Mouse (Mus musculus): Measurements from ENCODE around the gene Gabpb2.
A peak's percentile ranks its signal among the peaks of the same experiment; 100 is the strongest.

The Gabpb2 gene

DNA sequence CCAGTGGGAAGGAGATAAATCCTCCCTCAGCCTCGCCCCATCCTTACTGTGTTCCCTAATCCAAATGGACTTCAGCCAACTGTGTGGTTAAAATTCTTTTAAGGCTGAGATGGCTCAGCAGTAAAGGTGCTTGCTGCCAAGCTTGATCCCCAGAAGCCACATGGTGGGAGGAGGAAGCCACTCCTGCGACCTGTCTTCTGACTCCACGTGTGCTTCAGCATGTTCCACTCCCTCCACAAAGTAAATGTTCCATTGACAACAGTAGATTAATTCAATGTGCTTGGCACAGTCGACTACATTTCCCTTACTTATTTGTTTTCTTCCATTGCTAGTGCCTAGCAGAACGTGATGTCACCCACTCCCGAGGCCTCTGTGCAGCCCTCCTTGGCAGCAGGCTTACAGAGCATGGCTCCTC lies 23.0 kb downstream of the Gabpb2 start:
- no peak for DNase-seq (ENCODE audit: low spot score)

DNA sequence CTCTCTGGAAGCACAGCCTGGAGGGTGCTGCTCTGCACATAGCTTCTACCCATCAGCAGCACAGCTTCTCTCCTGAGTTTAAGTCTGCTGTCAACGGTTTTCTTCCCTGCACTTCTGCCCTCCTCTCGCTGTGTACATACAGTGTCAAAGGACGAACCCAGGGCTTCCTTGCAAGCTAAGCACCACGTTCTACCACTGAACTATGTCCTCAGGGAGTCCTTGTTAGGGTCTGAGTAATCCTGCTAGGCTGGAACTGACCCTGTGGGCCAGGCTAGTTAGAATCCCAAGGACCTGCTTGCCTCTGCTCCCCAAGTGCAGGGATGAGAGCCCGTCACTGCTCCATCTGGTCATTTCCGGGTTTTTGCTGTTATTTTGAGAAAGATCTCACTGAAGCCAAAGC lies 30.8 kb downstream of the Gabpb2 start:
- DNase-seq (ENCODE audit: low spot score): no peak

DNA sequence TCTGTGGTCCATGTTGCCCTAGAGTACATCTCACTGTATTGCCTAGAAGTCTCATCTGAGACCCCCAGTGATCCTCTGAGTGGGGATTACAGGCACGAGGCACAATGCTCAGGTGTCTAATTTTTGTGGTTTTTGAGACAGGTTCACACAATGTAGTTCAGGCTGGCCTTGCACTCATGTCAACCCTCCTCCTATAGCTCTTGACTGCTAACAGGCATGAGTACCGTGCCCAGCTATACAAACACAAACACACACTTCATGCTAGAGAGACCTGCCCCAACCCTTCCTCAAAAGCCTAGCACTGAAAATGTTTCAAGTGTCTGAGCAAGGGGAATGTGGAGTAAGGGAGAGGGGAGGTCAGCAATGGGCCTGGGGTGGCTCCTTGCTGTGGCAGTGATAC lies 31.6 kb downstream of the Gabpb2 start:
- DNase-seq (ENCODE audit: low spot score): no peak

DNA sequence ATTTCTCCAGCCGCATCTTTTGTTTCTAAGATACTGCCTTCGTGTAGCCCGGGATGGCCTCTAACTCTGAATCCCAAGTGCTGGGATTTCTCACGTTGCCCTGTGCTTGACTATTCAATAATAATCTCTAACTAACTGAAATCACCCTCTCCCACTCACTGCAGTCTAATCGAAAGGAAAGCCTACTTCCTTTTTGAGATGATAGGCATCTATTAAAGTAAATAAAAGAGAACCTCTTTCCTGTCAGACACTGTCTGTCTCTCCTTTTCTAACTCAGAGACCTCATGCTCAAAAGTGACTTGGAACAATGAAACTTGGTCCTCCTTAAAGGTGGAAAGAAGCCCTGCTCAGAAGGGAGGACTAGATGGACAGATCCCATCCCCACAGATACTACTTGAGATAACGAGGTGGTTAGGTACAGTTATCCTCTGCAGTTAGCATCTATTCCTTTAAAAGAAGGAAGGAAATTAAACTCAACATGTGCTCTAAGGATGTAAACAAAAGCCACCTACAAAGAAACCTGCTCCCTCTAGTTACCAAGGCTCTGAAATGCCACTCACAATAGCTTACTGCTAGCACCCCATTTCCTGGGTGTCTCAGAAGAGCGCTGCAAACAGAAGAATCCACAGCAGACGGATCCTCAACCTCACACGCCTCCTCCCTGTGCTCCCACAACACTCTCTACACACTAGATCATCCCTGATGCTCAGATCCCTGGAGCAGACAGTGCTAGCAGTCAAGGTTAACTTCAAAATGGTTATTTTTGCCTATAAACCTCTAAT lies 32.7 kb downstream of the Gabpb2 start:
- DNase-seq (ENCODE audit: low spot score): no peak

DNA sequence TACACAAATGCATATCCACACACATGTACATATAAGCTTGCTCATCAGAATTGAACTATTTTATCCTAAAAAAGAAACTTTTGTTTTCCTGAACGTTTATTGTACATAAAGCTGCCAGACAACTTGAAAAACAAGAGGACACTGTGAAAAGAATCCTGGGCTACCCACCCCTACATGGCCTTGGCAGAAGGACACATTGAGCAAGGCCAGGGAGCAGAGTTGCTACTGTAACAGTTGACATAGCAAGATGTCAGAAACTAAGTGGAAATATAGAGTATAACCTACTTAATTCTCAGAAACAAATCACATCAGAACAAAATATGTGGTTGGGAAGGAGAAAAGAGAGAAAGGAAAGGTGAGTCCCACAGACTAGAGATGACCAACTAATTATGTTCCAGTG lies 35.9 kb downstream of the Gabpb2 start:
- no peak for DNase-seq (ENCODE audit: low spot score)

DNA sequence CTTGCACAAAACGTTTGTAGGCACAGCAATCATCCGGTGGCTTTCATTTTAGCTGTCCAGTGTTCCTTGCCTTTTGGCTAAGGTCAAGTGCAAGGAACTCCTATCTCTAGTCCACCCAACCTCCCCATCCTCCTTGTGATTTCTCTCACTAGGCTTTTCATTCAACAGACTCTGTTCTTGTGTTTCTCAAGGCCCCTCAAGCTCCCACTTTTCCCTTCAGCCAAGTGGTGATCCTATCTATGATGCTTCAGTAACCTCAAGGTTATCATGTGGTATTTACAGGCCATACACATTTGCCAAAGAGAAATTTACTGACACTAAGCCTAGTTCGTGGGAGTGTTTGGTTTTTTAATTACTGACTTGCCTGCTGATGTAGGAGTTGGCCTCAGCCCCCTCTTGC lies 37.8 kb downstream of the Gabpb2 start:
- no peak for DNase-seq (ENCODE audit: low spot score)

DNA sequence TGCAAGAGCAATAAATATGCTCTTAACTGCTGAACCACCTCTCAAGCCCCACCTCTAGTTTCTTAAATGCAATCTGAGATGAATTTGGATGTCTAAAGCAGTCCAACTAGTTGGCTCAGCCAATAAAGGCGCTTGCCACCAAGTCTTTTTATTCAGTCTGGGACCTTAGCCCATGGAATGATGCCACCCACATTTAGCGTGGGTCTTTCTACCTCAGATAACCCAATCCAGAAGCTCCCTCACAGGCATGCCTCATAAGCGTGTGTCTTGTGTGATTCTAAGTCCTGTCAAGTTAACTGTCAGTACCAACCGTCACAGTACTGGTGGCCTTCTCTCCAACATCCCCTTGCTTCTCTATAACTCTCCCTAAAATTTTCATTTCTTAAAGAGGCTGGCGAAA lies 38.8 kb downstream of the Gabpb2 start:
- DNase-seq (ENCODE audit: low spot score): no peak

DNA sequence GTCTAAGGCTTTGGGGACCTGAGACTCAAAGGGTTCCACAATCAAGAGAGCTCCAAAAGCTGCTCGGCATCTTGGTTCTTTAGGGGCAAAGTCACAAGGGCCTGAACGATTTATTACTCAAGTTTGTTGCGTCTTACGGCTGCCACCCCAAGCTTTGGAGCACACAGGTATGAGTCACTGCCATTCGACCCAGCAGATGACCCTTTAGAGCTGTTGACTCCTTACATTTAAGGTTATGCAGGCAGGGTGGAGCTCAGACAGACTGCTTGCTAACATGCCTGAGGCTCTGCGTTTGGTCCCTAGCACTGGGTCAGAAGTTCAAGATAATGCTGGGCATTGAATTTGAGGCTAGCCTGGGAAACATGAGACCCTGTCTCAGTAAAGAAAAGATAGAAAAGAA lies 40.1 kb downstream of the Gabpb2 start:
- DNase-seq (ENCODE audit: low spot score): no peak

DNA sequence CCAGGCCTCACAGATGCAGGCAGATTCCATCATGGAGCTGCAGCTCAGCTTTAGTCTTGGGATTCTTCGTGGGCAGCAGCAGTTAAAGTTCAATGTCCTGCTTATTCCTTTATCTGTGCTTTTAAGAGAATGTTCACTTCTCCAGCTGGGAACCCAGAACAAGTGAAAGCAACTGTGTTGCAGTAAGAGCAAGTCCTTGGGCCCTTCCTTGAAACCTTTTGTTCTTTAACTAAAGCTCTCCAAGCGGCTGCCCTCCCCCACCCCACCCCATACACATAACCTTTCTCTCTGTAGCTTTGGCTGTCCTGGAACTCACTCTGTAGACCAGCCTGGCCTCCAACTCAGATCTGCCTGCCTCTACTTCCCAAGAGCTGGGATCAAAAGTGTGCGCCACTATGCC lies 41.2 kb downstream of the Gabpb2 start:
- DNase-seq (ENCODE audit: low spot score): no peak

DNA sequence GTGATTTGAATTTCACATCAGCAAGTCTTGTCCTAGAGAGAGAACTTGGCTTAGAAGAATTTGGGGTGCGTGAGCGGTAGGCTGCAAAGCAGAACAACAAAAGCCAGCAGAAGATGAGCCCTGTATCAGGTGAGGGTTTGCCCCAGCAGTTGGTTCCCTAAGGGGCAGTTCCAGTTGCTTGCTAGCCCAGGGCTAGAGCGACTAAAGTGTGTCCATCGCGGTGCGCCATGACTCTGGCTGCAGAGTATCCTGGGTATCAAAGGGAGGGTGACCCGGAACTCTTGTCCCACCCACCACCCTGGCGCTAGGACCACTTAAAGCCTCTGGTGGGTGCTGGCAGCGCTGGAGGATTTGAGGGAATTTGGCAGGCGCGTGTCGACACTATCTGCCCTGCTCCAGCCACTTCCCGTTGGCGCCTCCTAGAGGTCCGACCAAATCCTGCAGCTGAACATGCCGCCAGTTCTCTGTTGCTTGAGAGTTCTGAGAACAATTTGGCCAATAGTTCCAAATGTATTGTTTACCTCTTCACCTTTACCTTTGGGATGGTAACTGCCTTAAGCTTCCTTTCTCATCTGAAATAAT lies 43.6 kb downstream of the Gabpb2 start:
- DNase-seq (ENCODE audit: low spot score): peak; percentile 83

DNA sequence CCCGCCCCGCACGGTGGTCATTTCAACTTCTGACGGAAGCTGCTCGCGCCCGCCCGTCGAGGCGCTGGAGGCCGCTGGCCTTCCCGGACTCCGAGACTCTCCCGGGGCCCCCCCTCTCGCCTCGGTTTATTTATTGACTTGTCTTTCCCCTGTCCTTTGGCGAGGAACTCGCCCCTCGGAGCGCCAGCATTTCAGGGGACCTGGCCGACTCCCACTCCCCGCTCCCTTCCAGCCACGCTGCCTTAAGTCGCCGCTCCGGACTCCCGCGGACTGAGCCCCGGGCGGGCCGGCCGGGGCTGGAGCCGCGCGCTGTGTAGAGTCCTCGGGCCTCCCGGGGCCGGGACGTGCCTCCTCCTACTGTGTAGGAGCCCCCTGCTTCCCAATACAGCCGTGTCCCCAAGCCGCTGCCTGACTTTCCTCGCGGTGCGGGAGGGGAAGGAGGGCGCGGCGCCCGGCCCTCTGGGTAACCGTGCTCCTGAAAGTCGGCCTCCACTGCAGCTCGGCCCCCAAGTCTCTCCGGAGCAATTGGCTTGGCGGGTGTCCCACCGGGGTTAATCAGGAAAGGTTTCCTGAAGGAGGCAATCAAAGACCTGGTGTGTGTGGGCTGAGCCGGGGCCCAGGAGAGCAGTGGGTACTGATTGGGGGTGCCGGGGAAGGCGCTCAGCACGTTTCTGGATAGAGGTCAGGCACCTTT lies 44.3 kb downstream of the Gabpb2 start:
- DNase-seq (ENCODE audit: low spot score): no peak

DNA sequence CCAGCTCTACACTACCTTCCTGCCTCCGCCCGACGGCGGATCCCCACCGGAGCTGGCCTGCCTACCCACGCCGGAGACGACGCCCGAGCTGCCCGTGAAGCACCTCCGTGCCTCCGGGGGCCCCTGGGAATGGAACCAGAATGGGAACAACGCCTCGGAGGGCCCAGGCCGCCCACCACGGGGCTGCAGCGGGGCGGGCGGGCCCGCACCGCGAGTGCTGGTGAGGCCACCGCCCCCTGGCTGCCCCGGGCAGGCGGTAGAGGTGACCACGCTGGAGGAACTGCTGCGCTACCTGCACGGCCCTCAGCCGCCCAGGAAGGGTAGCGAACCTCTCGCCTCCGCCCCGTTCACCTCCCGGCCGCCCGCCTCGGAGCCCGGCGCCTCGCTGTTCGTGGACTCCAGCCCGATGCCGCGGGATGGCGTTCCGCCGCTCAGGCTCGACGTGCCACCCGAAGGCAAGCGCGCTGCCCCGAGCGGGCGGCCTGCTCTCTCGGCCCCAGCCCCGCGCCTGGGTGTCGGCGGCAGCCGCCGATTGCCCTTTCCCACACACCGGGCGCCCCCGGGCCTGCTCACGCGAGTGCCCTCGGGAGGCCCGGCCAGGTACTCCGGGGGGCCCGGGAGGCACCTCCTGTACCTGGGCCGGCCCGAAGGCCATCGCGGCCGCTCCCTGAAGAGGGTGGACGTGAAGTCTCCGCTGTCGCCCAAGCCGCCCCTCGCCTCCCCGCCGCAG lies 45.0 kb downstream of the Gabpb2 start:
- no peak for DNase-seq (ENCODE audit: low spot score)

DNA sequence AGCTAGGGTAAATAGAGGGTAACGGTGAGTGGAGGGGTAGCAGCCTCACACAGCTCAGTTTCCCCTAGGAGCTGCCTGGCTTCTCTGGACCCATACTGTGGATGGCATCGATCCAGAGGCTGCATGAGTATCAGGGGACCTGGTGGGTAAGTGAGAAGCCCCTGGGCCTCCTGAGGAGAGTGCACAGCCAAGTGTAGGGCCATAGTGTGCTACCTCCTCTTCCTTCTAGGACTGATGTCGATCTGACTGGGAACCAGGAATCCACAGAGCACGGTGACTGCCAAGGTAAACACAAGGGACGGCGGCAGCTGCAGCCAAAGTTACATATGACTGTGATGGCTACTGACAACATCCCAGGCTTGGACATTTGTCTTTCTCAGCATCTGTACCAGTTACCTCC lies 46.6 kb downstream of the Gabpb2 start:
- DNase-seq (ENCODE audit: low spot score): no peak

DNA sequence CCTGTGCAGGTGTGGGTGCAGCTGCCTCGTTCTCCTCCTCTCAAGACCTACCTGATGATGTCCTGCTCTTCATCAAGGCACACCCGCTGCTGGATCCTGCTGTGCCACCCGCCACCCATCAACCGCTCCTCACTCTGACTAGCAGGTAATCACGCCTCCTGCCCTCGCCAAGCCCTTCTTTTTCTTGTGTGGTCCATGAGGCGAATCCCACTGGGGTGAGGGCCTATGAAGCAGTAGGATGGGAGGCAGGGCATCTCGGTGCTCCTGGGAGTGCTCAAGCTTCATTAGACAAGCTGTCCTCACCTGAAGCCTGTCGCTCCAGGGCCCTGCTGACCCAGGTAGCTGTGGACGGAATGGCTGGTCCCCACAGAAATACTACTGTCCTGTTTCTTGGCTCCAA lies 47.7 kb downstream of the Gabpb2 start:
- DNase-seq (ENCODE audit: low spot score): no peak

DNA sequence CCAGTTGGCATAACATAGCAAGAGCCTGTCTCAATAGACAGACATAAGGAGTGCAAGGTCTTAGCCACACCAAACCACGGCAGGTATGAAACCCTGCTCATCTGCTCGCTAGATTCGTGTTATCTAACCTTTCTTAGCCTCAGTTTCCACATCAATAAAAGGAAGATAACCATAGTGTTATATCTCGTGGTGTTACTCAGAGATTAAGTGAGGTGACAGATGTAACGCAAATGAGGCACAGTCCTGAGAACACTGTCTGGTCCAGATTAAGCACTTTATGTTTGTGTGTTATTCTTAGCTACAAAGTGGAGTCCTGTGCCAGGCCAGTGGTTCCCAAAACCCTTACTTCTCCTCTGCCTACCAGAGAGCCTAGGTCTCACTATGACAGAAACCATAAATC lies 52.9 kb downstream of the Gabpb2 start:
- no peak for DNase-seq (ENCODE audit: low spot score)

DNA sequence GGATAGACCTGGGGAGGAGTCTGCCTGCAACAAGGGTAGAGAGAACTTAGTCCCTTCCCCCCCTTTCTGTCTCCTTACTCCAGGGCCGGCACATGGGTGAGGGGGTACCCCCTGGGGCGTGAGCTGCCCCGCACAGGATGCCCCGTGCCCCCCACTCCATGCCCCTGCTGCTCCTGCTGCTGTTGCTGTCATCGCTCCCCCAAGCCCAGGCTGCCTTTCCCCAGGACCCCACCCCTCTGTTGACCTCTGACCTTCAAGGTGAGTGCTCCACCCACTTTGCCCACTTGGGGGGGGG lies 53.5 kb downstream of the Gabpb2 start:
- DNase-seq (ENCODE audit: low spot score): no peak

DNA sequence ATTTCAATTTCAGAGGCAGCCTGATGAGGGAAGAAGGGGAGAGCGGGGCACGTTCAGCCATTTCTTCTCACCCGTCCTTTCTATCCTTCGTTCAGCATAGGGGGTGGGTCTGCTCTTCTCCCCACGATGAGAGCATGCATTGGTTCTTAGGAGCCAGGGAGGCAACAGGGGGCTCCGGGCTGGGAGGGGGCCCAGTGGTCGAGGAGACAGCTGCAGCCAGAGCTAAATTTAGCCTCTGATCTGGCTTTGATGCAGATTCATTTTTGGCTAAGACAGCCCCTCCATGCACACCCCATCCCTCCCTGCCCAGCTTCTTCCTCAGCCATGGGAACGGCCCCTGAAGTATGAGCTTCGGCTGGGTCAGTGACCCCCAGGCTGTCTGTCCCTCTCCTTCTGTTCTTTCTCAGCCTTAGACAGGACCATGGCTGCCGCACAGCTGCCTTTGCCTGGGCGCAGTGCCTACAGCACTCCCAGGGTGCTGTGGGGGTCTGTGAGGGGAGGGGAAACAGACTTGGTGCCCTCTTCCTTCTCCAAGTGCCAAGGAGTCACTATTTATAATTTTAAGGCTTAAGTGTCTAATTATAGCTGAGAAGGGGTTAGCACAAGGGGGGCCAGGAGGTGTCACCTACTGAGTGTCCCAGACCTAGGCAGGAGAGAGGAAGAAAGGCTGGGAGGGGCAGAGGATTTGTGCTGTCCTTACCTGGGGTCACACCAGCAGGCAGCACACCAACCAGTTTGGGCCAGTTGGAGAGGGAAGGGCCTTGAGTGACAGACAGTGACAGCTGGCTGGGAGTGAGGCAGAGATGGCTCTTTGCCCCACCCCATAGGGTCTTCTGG lies 54.1 kb downstream of the Gabpb2 start:
- no peak for DNase-seq (ENCODE audit: low spot score)

DNA sequence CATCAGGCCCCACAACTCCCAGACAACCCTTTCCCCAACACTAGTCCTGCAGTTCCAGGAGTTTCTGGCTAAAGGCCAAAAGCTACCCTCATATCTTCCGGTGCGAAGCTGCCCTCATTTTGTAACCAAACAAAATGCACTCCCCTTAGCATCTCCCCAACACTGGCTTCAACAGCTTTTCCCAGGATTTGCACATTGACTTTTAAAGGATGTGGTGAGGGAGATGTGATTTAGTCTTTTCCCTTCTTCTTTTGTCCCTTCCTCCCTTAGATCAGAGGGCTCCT lies 55.4 kb downstream of the Gabpb2 start:
- DNase-seq (ENCODE audit: low spot score): no peak

DNA sequence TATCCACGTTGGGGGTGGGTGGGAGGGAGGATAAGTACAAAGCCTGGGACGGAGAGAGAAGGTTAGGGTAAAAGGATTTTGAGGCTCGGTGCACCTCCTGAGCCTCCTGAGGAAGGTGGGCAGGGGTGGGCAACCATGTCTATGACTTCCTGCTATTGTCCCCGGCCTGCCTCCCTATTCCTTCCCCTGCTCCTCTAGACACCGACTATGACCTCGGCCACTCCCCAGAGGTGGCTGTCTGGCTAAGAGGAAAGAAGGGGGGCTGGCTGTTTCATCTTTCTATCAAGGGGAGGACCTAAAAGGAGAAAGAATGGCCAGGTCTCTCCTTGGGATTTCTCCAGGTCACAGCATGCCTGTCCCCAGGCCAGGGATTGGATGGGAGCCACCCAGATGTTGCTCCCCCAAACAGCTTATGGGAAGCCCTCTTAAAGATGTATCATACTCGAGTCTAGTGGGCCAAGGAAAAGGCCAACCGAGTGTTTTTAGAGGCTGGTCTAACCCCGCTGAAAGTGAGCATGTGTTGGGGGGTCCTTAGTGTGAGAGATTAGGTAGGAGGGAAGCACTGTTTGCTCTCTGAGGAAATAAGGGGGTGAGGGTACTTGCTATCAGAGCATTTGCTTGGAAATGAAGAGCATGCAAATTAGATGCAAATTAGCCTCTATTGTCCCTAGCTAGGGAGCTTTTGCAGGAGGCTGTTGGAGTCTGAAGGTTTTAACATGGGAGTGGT lies 55.9 kb downstream of the Gabpb2 start:
- DNase-seq (ENCODE audit: low spot score): no peak

DNA sequence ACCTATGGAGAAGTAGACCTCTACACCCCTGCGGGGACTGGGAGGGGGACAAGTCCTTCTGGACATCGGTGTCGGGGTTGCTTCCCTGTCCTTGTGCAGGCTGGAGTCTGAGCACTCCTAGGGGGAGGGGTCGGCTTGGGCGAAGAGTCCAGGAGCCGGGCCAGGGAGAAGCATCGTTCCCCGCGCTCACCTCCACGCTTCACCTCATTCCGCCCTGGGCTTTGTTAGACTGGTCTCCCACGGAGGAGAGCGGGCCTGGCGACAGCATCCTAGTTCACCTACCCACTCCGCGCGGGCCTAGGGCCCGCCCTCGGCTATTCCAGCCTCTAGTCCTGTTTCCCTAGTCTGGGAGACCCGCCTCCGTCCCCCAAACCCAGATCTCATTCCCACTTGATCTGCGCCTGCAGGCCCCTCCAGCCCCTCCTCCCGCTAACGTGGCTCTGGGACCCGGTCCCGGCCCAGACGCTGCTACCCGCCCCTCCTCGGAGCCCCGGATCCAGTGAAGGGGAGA lies 56.6 kb downstream of the Gabpb2 start:
- no peak for DNase-seq (ENCODE audit: low spot score)
